Mouse (Mus musculus): Measurements from ENCODE around the gene Ctrl. TPM values are rescaled to one million over a fixed set of nuclear protein-coding genes. Genes with fewer than 3 reads are reported as not detected.

The Ctrl gene
- polyA plus RNA-seq, 1 experiment from 2014 or later, result 0.84 TPM

GRCm38 (mm10) chr8:105961536-105961935 lies 27.9 kb upstream of the Ctrl start:
- Histone ChIP-seq H3K36me3 (peaks cover 22% of the 10 kb centered on the region), H3K9me3 (replicated peaks) (no peaks in the 10 kb centered on the region), H3K4me1 (replicated peaks) (peaks cover 72% of the 10 kb centered on the region), H3K27ac (no peak overlapping the region), H3K9ac (no peak overlapping the region), H3K4me2 (no peak overlapping the region), H3K27me3 (no peaks in the 10 kb centered on the region), H3K4me3 (no peak overlapping the region)
- WGBS, result 66% methylated on average over 10 of the region's 10 CpGs
- ATAC-seq (replicated peaks; ENCODE audit: insufficient number of reproducible peaks, insufficient read depth, low FRiP score, low read depth), result no peak

DNA sequence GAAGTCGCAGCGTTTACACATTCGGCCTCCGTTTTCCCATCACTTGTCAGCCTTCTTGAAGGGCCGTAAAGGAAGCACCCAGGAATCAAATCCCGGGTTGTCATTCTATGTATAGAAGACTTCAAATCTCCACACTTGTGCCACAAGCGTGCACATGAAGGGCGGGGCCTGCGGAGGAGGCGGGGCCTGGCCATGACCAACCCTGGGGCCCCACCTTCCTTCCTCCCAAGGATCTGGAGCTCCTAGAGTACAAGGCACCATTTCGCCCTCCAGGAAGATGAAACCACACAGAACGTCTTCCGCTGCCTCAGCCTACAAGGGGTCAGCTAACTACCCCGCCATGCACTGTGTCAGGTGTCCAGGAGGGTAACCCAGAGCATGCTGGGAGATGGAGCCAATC lies 27.4 kb upstream of the Ctrl start:
- no peak overlapping the region for H3K4me2 ChIP-seq
- peaks cover 71% of the 10 kb centered on the region for H3K4me1 ChIP-seq (replicated peaks)
- no peak overlapping the region for H3K27ac ChIP-seq
- 78% methylated on average over 14 of the region's 14 CpGs for WGBS
- H3K36me3 ChIP-seq, result peaks cover 24% of the 10 kb centered on the region
- H3K9ac ChIP-seq, result no peak overlapping the region
- no peak for ATAC-seq (replicated peaks; ENCODE audit: insufficient number of reproducible peaks, insufficient read depth, low FRiP score, low read depth)
- no peak overlapping the region for H3K4me3 ChIP-seq
- no peaks in the 10 kb centered on the region for H3K9me3 ChIP-seq (replicated peaks)
- no peaks in the 10 kb centered on the region for H3K27me3 ChIP-seq

- Histone ChIP-seq H3K4me2 (no peak overlapping the region), H3K27me3 (no peaks in the 10 kb centered on the region), H3K27ac (no peak overlapping the region), H3K9ac (no peak overlapping the region), H3K9me3 (replicated peaks) (no peaks in the 10 kb centered on the region), H3K4me1 (replicated peaks) (peaks cover 61% of the 10 kb centered on the region), H3K4me3 (no peak overlapping the region), H3K36me3 (peaks cover 39% of the 10 kb centered on the region)
- ATAC-seq (replicated peaks; ENCODE audit: insufficient number of reproducible peaks, insufficient read depth, low FRiP score, low read depth), result no peak
- 65% methylated on average over 7 of the region's 7 CpGs for WGBS
These were observed 25.7 kb upstream of the Ctrl start for GRCm38 (mm10) chr8:105959350-105959749.

DNA sequence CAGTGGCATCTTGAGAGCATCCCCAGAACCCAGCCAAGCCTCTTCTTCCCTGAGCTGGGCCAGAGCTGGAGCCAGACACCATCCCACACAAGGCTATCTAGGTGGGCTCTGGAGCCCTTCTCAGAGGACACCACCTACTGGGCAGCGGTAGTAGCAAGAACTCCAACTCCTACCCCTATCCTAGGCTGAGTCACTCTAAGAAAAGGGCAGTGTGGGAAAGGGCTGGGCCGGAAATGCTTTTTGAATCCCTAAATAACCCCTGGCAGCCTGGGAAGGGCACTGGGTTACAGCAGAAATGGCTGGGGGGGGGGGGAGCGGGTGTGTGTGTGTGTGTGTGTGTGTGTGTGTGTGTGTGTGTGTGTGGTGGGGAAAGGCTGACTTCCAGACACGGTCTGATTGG lies 24.2 kb upstream of the Ctrl start:
- Histone ChIP-seq H3K27me3 (no peaks in the 10 kb centered on the region), H3K27ac (no peak overlapping the region), H3K4me2 (no peak overlapping the region), H3K4me3 (no peak overlapping the region), H3K9me3 (replicated peaks) (no peaks in the 10 kb centered on the region), H3K9ac (no peak overlapping the region), H3K4me1 (replicated peaks) (peaks cover 47% of the 10 kb centered on the region), H3K36me3 (peaks cover 53% of the 10 kb centered on the region)
- ATAC-seq (replicated peaks; ENCODE audit: insufficient number of reproducible peaks, insufficient read depth, low FRiP score, low read depth), result peak; percentile 21; the same call in 1 of the 2 replicates
- 38% methylated on average over 3 of the region's 4 CpGs for WGBS

GRCm38 (mm10) chr8:105956556-105956955 lies 22.9 kb upstream of the Ctrl start:
- ATAC-seq (replicated peaks; ENCODE audit: insufficient number of reproducible peaks, insufficient read depth, low FRiP score, low read depth), result peak; percentile 27; the same call in 1 of the 2 replicates
- H3K36me3 ChIP-seq, result peaks cover 60% of the 10 kb centered on the region
- peaks cover 45% of the 10 kb centered on the region for H3K4me1 ChIP-seq (replicated peaks)
- no peak overlapping the region for H3K4me2 ChIP-seq
- H3K27ac ChIP-seq, result 0 out of 2 replicates have a peak overlapping the region, but pooled peaks have one; percentile 38
- no peak overlapping the region for H3K4me3 ChIP-seq
- no peaks in the 10 kb centered on the region for H3K27me3 ChIP-seq
- no peak overlapping the region for H3K9ac ChIP-seq
- 54% methylated on average over 4 of the region's 4 CpGs for WGBS
- no peaks in the 10 kb centered on the region for H3K9me3 ChIP-seq (replicated peaks)

DNA sequence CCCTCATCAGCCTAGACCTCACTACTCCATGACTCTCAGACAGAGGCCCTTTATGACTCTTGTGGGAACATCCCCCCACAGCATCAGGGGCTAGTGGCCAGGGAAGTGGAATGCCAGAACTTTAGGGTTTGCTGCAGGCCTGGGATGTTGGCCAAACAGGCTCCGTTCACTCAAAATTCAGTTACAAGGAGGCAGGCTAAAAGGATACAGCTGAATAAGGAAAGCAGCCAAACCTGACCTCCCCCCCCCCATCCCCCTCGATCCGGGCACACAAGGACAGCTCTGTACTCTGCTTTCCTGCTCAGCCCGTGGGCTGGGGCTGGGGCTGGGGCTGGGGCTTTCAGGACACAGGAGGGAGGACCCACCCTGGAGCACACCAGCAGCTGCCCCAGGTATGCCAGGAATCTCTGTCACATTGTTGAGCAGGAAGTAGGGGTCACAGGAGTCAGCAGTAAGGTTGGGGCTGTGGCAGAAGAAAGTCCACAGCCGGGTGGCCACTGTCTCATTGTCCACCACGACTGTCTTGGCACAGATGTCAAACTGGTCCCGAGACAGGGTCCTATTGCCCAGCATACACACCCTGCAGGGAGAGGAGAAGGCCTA lies 17.5 kb upstream of the Ctrl start:
- H3K9me3 ChIP-seq (replicated peaks), result no peaks in the 10 kb centered on the region
- H3K4me3 ChIP-seq, result no peak overlapping the region
- peaks cover 82% of the 10 kb centered on the region for H3K36me3 ChIP-seq
- ATAC-seq (replicated peaks; ENCODE audit: insufficient number of reproducible peaks, insufficient read depth, low FRiP score, low read depth), result 0 out of 2 replicates have a peak, but pooled peaks have one; percentile 28
- no peaks in the 10 kb centered on the region for H3K27me3 ChIP-seq
- H3K4me2 ChIP-seq, result no peak overlapping the region
- 23% methylated on average over 7 of the region's 7 CpGs for WGBS
- H3K4me1 ChIP-seq (replicated peaks), result peaks cover 34% of the 10 kb centered on the region
- H3K27ac ChIP-seq, result peak overlapping the region; percentile 63
- no peak overlapping the region for H3K9ac ChIP-seq

- ATAC-seq (replicated peaks; ENCODE audit: insufficient number of reproducible peaks, insufficient read depth, low FRiP score, low read depth), result peak; percentile 54
- peaks cover 34% of the 10 kb centered on the region for H3K4me1 ChIP-seq (replicated peaks)
- no peaks in the 10 kb centered on the region for H3K9me3 ChIP-seq (replicated peaks)
- H3K27me3 ChIP-seq, result no peaks in the 10 kb centered on the region
- no peak overlapping the region for H3K4me3 ChIP-seq
- H3K27ac ChIP-seq, result peak overlapping the region; percentile 59
- H3K4me2 ChIP-seq, result no peak overlapping the region
- H3K36me3 ChIP-seq, result peaks cover 84% of the 10 kb centered on the region
- no peak overlapping the region for H3K9ac ChIP-seq
- WGBS, result 26% methylated on average over 10 of the region's 10 CpGs
These were observed 15.7 kb upstream of the Ctrl start for GRCm38 (mm10) chr8:105949350-105949749.

- Histone ChIP-seq H3K9ac (no peak within 1 kb of the TSS), H3K4me2 (no peak within 1 kb of the TSS), H3K4me1 (replicated peaks) (peaks cover 2% of the 10 kb centered on the region; the same call in 1 of the 2 replicates), H3K9me3 (replicated peaks) (no peaks in the 10 kb centered on the region), H3K36me3 (peaks cover 68% of the 10 kb centered on the region), H3K27me3 (no peaks in the 10 kb centered on the region), H3K4me3 (no peak within 1 kb of the TSS), H3K27ac (no peak within 1 kb of the TSS)
- no peak for ATAC-seq (replicated peaks; ENCODE audit: insufficient number of reproducible peaks, insufficient read depth, low FRiP score, low read depth)
- WGBS, result 79% methylated on average over 7 of the region's 8 CpGs
These were observed 9.7 kb upstream of the Ctrl start, which contains the start of gene Lcat for GRCm38 (mm10) chr8:105943321-105943739. Gene Lcat, minus strand, starts transcription at chr8:105943382.

DNA sequence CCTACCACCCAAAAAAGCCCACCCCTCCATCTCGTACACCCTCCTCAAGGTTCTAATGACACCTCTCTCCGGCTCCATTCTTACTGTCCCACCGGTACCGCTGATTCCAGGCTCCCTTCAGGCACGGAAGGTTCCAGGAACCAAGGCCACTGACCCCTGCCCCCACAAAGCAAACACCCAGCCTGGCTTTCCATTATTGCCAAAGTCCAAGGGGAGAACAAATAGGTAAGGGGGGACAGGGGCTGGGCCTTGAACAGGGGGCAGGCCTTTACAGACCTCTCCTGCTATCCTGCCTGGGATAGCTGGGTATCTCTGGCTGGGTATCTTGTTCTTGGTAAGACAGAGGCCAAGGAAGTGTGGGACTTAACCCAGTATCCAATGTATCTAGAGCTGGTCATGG lies 8.9 kb upstream of the Ctrl start:
- H3K27ac ChIP-seq, result no peak overlapping the region
- H3K4me3 ChIP-seq, result no peak overlapping the region
- peaks cover 60% of the 10 kb centered on the region for H3K36me3 ChIP-seq
- H3K27me3 ChIP-seq, result no peaks in the 10 kb centered on the region
- WGBS, result 94% methylated on average over 5 of the region's 5 CpGs
- no peak overlapping the region for H3K4me2 ChIP-seq
- no peak overlapping the region for H3K9ac ChIP-seq
- H3K4me1 ChIP-seq (replicated peaks), result peaks cover 4% of the 10 kb centered on the region; the same call in 1 of the 2 replicates
- no peak for ATAC-seq (replicated peaks; ENCODE audit: insufficient number of reproducible peaks, insufficient read depth, low FRiP score, low read depth)
- H3K9me3 ChIP-seq (replicated peaks), result no peaks in the 10 kb centered on the region

- Histone ChIP-seq H3K4me3 (no peak overlapping the region), H3K36me3 (peaks cover 55% of the 10 kb centered on the region), H3K9me3 (replicated peaks) (no peaks in the 10 kb centered on the region), H3K9ac (no peak overlapping the region), H3K27me3 (no peaks in the 10 kb centered on the region), H3K27ac (no peak overlapping the region), H3K4me2 (no peak overlapping the region), H3K4me1 (replicated peaks) (peaks cover 4% of the 10 kb centered on the region; the same call in 1 of the 2 replicates)
- ATAC-seq (replicated peaks; ENCODE audit: insufficient number of reproducible peaks, insufficient read depth, low FRiP score, low read depth), result no peak
- WGBS, result 85% methylated on average over 11 of the region's 11 CpGs
These were observed 8.4 kb upstream of the Ctrl start for GRCm38 (mm10) chr8:105942026-105942425.

- no peak for ATAC-seq (replicated peaks; ENCODE audit: insufficient number of reproducible peaks, insufficient read depth, low FRiP score, low read depth)
- peak within 1 kb of the TSS; percentile 89 for H3K27ac ChIP-seq
- peak within 1 kb of the TSS; percentile 85 for H3K4me2 ChIP-seq
- peak within 1 kb of the TSS; percentile 70 for H3K9ac ChIP-seq
- H3K9me3 ChIP-seq (replicated peaks), result no peaks in the 10 kb centered on the region
- H3K27me3 ChIP-seq, result no peaks in the 10 kb centered on the region
- H3K4me3 ChIP-seq, result peak within 1 kb of the TSS; percentile 68
- H3K36me3 ChIP-seq, result peaks cover 19% of the 10 kb centered on the region
- WGBS, result 14% methylated on average over 4 of the region's 4 CpGs
- H3K4me1 ChIP-seq (replicated peaks), result peaks cover 13% of the 10 kb centered on the region
These were observed 4.6 kb upstream of the Ctrl start, which contains the start of gene Psmb10 for GRCm38 (mm10) chr8:105938306-105938669. Gene Psmb10, minus strand, starts transcription at chr8:105938444.

Data from heart, embryonic 15.5 days (tissue).